Mouse (Mus musculus) CD4-positive, CD25-positive, alpha-beta regulatory T cell, adult 2 months (primary cell): ENCODE results near the gene Erc2.
"Not testable (repeated sequence)": the region's sequence is repeated elsewhere in the genome, so short reads cannot be mapped to it uniquely, and the experiment has no call there.

ENCODE experiments used
- DNase-seq: peaks from one replicate; pipeline ENCODE4 v3.0.0-alpha.2; 2012; ENCODE audit warnings: low read depth, low spot score

The Erc2 gene

DNA sequence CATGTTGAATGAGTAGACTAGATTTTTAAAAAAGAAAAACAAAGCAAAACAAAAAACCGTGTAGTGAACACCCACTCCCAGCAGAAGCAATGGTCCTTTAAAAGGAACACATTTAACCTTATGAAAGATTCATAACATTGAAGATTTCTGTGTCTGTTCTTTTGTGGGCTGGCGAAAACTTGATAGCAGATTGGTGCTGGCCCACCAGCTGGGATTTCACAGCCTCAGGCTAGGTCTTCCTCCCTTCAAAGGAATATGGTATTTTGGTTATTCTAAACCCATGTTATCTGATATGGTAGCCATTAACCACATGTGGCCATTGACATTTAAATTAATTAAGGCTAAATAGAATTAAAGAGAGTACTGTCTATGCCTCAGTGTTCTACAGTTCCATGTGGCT lies 205.9 kb downstream of the Erc2 start:
- no peak for DNase-seq

DNA sequence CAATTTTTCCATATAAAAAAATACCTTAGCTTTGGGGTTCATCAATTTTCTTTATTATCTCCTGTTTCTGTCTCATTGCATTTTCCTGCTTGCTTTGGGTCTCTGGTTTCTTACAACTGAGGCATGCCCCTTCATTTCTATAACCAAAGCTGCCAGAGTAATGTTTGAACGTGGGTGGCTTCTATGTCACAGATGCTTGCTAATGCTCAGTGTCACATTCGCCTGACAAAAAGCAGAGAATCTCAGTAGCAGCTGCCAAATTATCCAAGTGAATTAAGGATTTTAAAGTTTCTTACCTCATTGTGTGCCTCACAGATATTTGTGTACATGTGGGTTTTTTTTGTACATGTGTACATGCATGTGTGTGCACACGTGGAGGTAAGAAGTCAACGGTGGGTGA lies 210.0 kb downstream of the Erc2 start:
- no peak for DNase-seq

DNA sequence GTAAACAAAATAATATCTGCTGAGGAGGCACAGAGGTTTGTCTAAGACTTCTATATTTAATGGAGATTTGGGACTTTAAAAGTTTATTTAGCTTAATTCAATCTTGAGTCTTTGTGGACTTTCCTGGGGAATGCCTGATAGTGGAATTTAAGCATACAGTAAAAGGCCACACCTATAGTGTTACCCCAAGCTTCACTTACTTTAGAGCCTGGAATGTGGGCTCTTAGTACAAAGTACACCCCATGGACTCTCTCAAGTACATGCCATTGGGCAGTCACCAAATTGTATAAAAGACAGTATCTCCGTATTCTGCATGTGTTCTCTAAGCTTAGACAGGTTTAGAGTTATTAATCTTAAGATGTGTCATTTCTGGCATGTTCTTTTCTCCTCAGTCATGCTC lies 213.1 kb downstream of the Erc2 start:
- no peak for DNase-seq

- DNase-seq, result no peak
Observed at GRCm38 (mm10) chr14:27837601-27838105, 215.4 kb downstream of the Erc2 start.

- DNase-seq, result no peak
Observed at GRCm38 (mm10) chr14:27840120-27840519, 217.9 kb downstream of the Erc2 start.

- no peak for DNase-seq
Observed at GRCm38 (mm10) chr14:27846875-27847274, 224.6 kb downstream of the Erc2 start.

- no peak for DNase-seq
Observed at GRCm38 (mm10) chr14:27847291-27847690, 225.1 kb downstream of the Erc2 start.

GRCm38 (mm10) chr14:27851231-27851630 lies 229.0 kb downstream of the Erc2 start:
- DNase-seq, result no peak

GRCm38 (mm10) chr14:27852606-27853005 lies 230.4 kb downstream of the Erc2 start:
- no peak for DNase-seq

DNA sequence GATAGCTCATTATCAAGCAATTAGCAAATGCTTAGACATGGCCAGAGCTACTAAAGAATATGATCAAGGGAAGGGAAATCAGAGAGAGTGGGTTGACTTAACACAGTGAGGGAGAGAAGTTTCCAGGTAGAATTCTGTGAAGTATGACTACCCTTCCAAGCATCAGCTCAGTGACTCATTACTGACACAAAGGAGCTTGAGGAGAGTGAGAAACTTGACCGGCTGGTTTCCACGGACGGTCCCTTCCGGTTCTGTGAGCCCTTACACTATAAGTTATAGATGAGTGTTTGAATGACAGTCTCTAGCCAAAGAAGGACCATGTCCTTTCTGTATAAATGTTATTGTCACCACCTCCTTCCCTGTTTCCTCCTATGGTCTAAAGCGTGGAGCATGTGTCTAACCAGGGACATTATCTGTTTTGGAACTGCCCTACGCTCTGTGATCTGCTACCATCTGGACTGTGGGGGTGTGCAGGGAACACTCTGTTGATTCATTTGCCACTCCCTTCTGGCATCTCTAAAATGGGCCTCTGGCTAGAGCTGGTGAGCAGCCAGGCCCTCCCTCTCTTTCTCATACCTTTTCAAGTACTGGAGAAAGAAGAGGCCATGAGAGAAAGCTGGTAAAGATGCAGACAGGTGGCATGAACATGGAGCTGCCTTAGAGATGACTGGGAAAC lies 238.3 kb downstream of the Erc2 start:
- no peak for DNase-seq

DNA sequence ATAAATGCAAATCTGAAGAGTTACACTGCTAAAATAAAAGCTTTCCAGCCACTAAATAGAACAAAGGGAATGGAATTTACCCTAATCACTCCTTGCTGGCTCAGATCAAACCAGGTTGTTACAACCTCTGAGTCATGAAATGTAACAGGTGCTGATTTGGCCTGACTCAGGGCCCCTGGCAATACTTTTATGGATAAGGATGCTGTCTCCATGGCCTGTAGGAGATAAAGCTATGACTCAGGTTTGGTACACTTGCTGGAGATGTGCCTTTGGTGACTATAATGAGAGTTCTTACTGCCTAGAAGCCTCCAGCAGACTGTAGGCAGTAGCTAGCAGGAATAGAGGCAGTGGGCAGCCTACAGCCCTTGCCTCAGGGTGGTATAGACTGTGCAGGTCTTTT lies 240.1 kb downstream of the Erc2 start:
- no peak for DNase-seq

DNA sequence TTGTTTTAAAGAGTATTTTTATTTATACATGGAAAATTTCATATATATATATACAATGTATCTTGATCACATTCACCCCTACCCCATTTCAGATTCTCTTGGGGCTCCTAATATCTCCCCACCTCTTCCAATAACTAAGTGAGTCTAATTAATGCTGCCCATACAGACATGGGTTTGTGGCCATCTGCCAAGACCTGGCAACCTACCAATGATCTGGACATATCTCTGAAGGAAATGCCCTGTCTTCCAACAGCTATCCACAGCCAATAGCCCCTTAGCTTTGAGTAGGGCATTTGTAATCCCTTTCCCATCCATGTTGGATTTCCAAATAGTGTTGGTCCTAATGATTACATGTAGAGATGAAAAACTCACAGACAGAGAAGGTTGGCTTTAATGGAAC lies 245.2 kb downstream of the Erc2 start:
- DNase-seq, result no peak

DNA sequence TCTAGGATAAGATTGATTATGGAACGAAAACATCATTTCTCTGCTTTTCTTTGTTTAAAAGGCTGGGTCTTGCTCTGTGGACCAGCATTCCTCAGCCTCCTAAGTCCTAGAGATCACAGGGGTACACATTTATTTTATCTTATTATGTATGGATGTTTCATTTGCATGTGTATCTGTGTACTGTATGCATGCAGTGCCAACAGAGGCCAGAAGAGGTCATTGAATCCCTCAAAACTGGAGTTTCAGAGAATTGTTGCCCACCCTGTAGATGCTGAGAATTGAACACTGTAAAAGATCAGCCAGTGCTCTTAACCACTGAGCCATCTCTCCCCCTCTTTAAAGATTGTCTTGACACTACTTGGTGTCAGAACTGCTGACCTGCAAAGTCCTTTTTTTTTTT lies 251.4 kb downstream of the Erc2 start:
- no peak for DNase-seq

- DNase-seq, result no peak
Observed at GRCm38 (mm10) chr14:27875991-27876411, 253.8 kb downstream of the Erc2 start.

DNA sequence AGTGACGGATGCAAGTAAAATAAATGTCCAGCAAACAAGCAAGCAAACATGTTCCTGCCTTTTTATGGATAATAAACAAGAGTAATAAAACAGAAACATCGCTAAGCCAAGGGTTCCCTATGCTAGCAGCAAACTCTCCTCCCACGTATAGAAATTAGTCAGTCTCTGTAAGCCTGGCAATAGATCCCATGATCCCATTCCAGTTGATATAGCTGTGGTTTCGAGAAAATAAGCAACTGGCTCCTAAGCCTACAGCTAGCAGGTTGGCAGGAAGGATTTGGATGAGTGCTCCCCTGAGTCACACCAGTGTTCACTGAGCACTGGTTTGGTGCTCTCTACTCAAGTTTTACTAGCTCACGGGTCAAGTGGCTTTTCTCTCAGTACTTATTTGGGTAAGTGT lies 259.7 kb downstream of the Erc2 start:
- DNase-seq, result no peak

DNA sequence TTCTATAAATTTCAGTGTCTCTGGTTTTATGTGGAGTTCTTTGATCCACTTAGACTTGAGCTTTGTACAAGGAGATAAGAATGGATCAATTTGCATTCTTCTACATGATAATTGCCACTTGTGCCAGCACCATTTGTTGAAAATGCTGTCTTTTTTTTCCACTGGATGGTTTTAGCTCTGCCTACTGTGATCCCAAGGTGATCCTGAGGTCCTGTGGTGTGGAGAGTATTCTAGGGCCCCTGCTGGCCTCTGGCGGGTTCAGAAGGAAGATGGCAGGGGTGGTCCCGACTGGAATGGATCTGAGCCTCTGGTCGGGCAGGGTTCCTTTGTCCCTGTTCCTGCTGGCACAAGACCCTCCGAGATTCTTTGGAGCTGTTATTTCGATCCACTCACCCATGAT lies 264.1 kb downstream of the Erc2 start:
- DNase-seq, result not testable (repeated sequence)

- no peak for DNase-seq
Observed at GRCm38 (mm10) chr14:27887488-27887887, 265.3 kb downstream of the Erc2 start.

- DNase-seq, result no peak
Observed at GRCm38 (mm10) chr14:27889650-27890049, 267.4 kb downstream of the Erc2 start.

DNA sequence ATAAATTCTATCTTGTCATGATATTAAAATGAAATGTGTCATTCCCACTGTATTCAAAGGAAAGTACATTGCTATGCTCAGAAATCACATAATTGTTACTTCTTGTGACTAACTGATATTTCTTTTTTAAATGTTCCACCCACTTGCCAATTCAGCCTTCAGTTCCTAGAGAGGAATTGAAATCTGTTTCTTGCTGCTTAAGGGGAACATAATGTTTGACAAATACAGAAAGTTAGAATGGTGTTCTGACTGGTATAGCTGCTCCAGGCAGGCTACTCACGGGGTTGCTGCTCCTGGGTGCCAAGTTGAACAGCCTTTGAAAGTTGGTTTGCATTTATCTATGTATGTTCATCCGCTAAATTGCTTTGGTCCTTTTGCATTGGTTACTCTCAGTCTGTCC lies 270.2 kb downstream of the Erc2 start:
- DNase-seq, result no peak

- DNase-seq, result no peak
Observed at GRCm38 (mm10) chr14:27901772-27902171, 279.5 kb downstream of the Erc2 start.

DNA sequence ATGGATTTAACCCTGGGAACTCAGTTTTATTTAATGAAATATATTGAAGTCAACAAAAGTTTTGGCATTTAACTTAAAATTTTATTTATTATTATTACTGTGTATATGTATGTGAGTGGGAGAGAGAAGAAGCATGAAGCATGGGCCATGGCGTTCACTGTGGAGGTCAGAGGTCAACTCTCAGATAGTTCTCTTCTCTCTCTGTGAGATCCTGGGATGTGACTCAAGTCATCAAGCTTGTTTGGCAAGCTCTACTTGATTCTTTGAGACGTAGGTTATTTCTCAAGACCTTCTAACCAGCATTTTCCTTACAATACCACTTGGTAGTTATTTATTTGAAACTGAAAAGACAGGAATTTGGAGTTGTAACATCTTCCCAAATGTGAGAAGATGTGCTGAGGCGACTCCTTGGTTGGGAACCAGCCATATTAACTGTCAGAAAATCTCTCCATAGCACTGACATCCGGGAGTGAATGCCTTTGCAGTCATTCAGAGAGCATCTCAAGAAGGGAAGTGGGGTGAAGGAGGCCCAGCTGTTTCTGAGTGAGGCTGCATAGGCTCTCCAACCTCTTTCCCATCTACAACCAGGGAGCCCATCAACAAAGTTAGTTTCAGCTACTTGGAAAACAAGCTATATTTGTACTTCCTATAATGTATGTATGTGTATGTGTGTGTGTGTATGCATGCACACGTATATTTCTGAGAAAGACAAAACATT lies 299.6 kb downstream of the Erc2 start:
- DNase-seq, result no peak

DNA sequence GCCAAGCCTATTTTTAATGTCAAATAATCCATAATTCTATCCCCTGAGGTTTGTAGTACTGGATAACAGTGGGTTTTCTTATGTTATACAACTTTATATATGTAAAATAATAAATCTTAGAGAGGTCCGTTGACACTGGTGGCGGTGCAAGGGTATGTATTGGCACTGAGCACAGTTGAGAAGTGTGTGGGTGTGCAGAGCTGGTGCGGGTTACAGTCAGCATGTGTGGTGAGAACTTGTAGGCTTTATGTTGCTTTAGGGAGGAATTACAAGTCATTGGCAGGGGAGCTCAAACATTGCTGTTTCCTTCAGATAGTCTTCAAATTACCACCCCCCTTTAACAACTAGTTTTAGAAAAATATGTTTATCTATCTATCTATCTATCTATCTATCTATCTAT lies 305.1 kb downstream of the Erc2 start:
- DNase-seq, result no peak

GRCm38 (mm10) chr14:27933533-27933932 lies 311.3 kb downstream of the Erc2 start:
- DNase-seq, result no peak
